Mouse (Mus musculus) monocyte, adult 59 days (primary cell): ENCODE results near the gene Skint6. TPM values are rescaled to one million over a fixed set of nuclear protein-coding genes. Genes with fewer than 3 reads are reported as not detected.

Source experiments
- total RNA-seq, 2 experiments: library from RNA; stranded (reverse); gene quantifications; one replicate each; pipeline ENCODE4 v1.2.4; 2023

The Skint6 gene
- total RNA-seq = not detected

GRCm38 (mm10) chr4:113286873-113287272, at the start of gene Skint6:
Skint6 (minus strand) TSS chr4:113286973.

DNA sequence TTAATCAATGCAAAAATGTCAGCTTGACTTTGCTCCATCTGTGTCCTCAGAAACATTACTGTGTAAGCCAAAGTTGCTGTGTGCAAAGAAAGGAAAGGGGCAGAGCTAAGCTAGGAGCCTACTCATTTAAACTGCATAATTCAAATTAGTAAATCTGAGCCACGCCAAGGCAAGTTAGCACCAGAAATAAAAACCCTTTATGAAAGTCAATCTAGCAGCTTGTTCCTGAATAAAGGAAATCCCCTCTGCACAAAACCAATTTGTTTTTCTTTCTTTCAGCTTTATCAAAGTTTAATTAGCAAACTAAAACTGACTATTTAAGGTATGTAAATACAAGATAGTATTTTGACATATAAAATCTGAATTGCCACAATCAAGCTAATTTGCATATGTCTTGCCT, 512.0 kb downstream of the Skint6 start, which contains the start of gene Skint10:
Gene Skint10 (minus strand): TSS at position 101 of the 400 bp plus-strand sequence.

